Mouse (Mus musculus) liver, embryonic 11.5 days (tissue): ENCODE results near the gene 4933434E20Rik. TPM values are rescaled to one million over a fixed set of nuclear protein-coding genes. Genes with fewer than 3 reads are reported as not detected.

ENCODE experiments used
- ATAC-seq: fragments of 200-750 bp; cut with Nextera tagmentation; replicated peaks from 2 replicates; pipeline ENCODE4 v1.8.0; 2017; ENCODE audit warnings: moderate number of reproducible peaks, mild to moderate bottlenecking, moderate TSS enrichment, moderate library complexity; ENCODE audit not compliant: low FRiP score
- DNase-seq: peaks from one replicate; pipeline ENCODE4 v3.0.0-alpha.2; 2017; ENCODE audit warnings: low spot score
- H3K27ac ChIP-seq: fragments of 300-500 bp; sonication (generic); 2 replicates; pipeline ENCODE4 v1.5.1; 2014; ENCODE audit warnings: mild to moderate bottlenecking, low read depth, low read length, control low read depth
- H3K27me3 ChIP-seq: fragments of 300-500 bp; sonication (generic); replicated peaks from 2 replicates; pipeline ENCODE4 v1.6.1; 2014; ENCODE audit warnings: low read length, mixed read lengths; ENCODE audit not compliant: control insufficient read depth, insufficient read depth
- H3K36me3 ChIP-seq: fragments of 300-500 bp; sonication (generic); 2 replicates; pipeline ENCODE4 v1.6.1; 2014; ENCODE audit warnings: mild to moderate bottlenecking, low read length, moderate library complexity, mixed read lengths; ENCODE audit not compliant: control insufficient read depth, insufficient read depth
- H3K4me1 ChIP-seq: fragments of 300-500 bp; sonication (generic); replicated peaks from 2 replicates; pipeline ENCODE4 v1.6.1; 2014; ENCODE audit warnings: low read length, mixed read lengths; ENCODE audit not compliant: control insufficient read depth, insufficient read depth
- H3K4me2 ChIP-seq: fragments of 300-500 bp; sonication (generic); 2 replicates; pipeline ENCODE4 v1.6.1; 2014; ENCODE audit warnings: mild to moderate bottlenecking, control low read depth, moderate library complexity
- H3K4me3 ChIP-seq: fragments of 300-500 bp; sonication (generic); 2 replicates; pipeline ENCODE4 v1.5.1; 2014; ENCODE audit warnings: low read depth, low read length, control low read depth
- H3K9ac ChIP-seq: fragments of 300-500 bp; sonication (generic); 2 replicates; pipeline ENCODE4 v1.6.1; 2014; ENCODE audit warnings: low read depth, low read length, control low read depth
- H3K9me3 ChIP-seq: fragments of 300-500 bp; sonication (generic); 2 replicates; pipeline ENCODE4 v1.6.1; 2016; ENCODE audit warnings: low read length, inconsistent platforms, mixed read lengths; ENCODE audit not compliant: control insufficient read depth
- WGBS: fragments of 180-500 bp; shearing (Covaris S2); extraction: QIAGEN DNeasy Blood & Tissue Kit; methylation state at CpG from one replicate; pipeline ENCODE4 v1.1.7; 2014; 5-methylcytosine and 5-hydroxymethylcytosine counted together
- polyA plus RNA-seq: library from polyadenylated mRNA; unstranded; fragments of >200 nt; fragmentation: Nextera tagmentation; extraction: Ambion mirVana; gene quantifications from 2 replicates; pipeline ENCODE4 v1.2.1, GENCODE M21; 2014

Gene 4933434E20Rik
- polyA plus RNA-seq, 1 experiment from 2014 or later: 159 TPM

GRCm38 (mm10) chr3:90061549-90061948, 10.1 kb downstream of the 4933434E20Rik start:
- Histone ChIP-seq H3K9ac (no peak overlapping the region), H3K27ac (no peak overlapping the region), H3K27me3 (no peaks in the 10 kb centered on the region), H3K4me1 (no peaks in the 10 kb centered on the region), H3K36me3 (peaks cover 20% of the 10 kb centered on the region; the same call in 1 of the 2 replicates), H3K4me3 (no peak overlapping the region), H3K4me2 (no peak overlapping the region), H3K9me3 (no peaks in the 10 kb centered on the region)
- DNase-seq (no peak), ATAC-seq (no peak)
- 92% methylated on average over 6 of the region's 6 CpGs for WGBS

DNA sequence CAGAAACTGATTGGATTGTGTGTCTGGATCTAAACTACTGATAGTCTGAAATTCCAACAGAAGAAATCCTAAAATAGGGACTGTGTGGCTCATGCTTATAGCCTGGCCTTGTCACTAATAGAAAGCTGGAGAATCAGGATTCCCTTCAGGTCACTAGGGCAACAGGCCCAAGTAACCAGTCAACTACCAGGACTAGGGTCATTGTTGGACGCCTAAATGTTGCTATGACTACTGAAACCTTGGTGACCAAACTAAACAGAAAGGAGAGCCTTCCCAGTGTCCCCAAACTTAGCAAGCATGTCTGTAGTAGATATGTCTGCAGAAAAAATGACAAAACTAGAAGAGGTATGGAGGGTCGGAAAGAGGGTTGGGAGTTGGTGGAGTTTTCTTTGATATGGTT, 11.1 kb downstream of the 4933434E20Rik start:
- no peak for DNase-seq
- Histone ChIP-seq H3K4me1 (no peaks in the 10 kb centered on the region), H3K36me3 (peaks cover 14% of the 10 kb centered on the region; the same call in 1 of the 2 replicates), H3K9ac (no peak overlapping the region), H3K27me3 (no peaks in the 10 kb centered on the region), H3K4me2 (no peak overlapping the region), H3K4me3 (no peak overlapping the region), H3K27ac (no peak overlapping the region), H3K9me3 (no peaks in the 10 kb centered on the region)
- 83% methylated on average over 2 of the region's 2 CpGs for WGBS
- ATAC-seq: no peak

GRCm38 (mm10) chr3:90064383-90064782, 12.9 kb downstream of the 4933434E20Rik start:
- Histone ChIP-seq H3K9ac (no peak overlapping the region), H3K27ac (no peak overlapping the region), H3K36me3 (peaks cover 10% of the 10 kb centered on the region; the same call in 1 of the 2 replicates), H3K27me3 (no peaks in the 10 kb centered on the region), H3K4me2 (no peak overlapping the region), H3K4me3 (no peak overlapping the region), H3K4me1 (no peaks in the 10 kb centered on the region), H3K9me3 (no peaks in the 10 kb centered on the region)
- no peak for DNase-seq
- ATAC-seq: no peak
- 84% methylated on average over 3 of the region's 3 CpGs for WGBS

GRCm38 (mm10) chr3:90065553-90065952, 14.1 kb downstream of the 4933434E20Rik start:
- Histone ChIP-seq H3K4me3 (no peak overlapping the region), H3K4me2 (no peak overlapping the region), H3K9me3 (no peaks in the 10 kb centered on the region), H3K36me3 (peaks cover 7% of the 10 kb centered on the region; the same call in 1 of the 2 replicates), H3K4me1 (no peaks in the 10 kb centered on the region), H3K27me3 (no peaks in the 10 kb centered on the region), H3K9ac (no peak overlapping the region), H3K27ac (no peak overlapping the region)
- WGBS: 54% methylated on average over 3 of the region's 3 CpGs
- DNase-seq (no peak), ATAC-seq (no peak)

- H3K9me3 ChIP-seq: no peaks in the 10 kb centered on the region
- no peak for ATAC-seq
These were observed 16.4 kb downstream of the 4933434E20Rik start for GRCm38 (mm10) chr3:90067851-90068250.

GRCm38 (mm10) chr3:90069688-90070087, 18.3 kb downstream of the 4933434E20Rik start:
- no peaks in the 10 kb centered on the region for H3K9me3 ChIP-seq
- no peaks in the 10 kb centered on the region for H3K27me3 ChIP-seq
- no peak for ATAC-seq
- H3K4me3 ChIP-seq: no peak overlapping the region
- no peaks in the 10 kb centered on the region; the same call in 1 of the 2 replicates for H3K36me3 ChIP-seq
- WGBS: 54% methylated on average over 7 of the region's 7 CpGs
- no peak for DNase-seq
- no peak overlapping the region for H3K27ac ChIP-seq
- H3K4me1 ChIP-seq: no peaks in the 10 kb centered on the region
- H3K9ac ChIP-seq: no peak overlapping the region
- H3K4me2 ChIP-seq: no peak overlapping the region

More at GRCm38 (mm10) chr3:90067851-90068250, 16.4 kb downstream of the 4933434E20Rik start:
- Histone ChIP-seq H3K4me3 (no peak overlapping the region), H3K27me3 (no peaks in the 10 kb centered on the region), H3K4me1 (no peaks in the 10 kb centered on the region), H3K36me3 (peaks cover 4% of the 10 kb centered on the region; the same call in 1 of the 2 replicates), H3K4me2 (no peak overlapping the region), H3K27ac (no peak overlapping the region), H3K9ac (no peak overlapping the region)
- 85% methylated on average over 4 of the region's 4 CpGs for WGBS
- DNase-seq: peak; percentile 26

DNA sequence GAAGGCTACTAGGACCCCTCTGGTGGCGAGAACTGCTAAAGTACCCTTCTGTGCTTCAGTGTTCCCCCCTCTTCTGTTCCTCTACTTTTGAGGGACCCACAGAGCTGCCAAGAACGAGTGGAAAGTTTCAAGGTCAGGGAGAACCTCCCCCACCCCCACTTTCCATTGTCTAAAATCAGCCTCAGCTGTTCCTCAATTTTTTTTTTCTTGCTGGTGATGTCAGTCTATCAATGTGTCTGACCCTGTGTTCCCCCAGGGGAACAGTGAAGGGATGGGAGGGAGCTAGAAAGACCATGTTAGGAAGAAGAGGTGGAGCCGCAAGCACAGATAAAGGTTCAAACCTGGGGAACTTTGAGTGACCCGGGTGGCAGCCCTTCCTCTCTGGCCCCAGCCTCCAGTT, 20.9 kb downstream of the 4933434E20Rik start, which contains the start of gene Tpm3:
TSS of gene Tpm3 (plus strand) at position 356 of the 400 bp plus-strand sequence.
- WGBS: 49% methylated on average over 4 of the region's 4 CpGs
- no peaks in the 10 kb centered on the region for H3K9me3 ChIP-seq
- no peak for DNase-seq
- no peak within 1 kb of the TSS for H3K4me2 ChIP-seq
- H3K36me3 ChIP-seq: no peaks in the 10 kb centered on the region
- H3K27me3 ChIP-seq: no peaks in the 10 kb centered on the region
- H3K27ac ChIP-seq: no peak within 1 kb of the TSS
- ATAC-seq: no peak
- no peak within 1 kb of the TSS for H3K9ac ChIP-seq
- H3K4me3 ChIP-seq: no peak within 1 kb of the TSS
- H3K4me1 ChIP-seq: no peaks in the 10 kb centered on the region

DNA sequence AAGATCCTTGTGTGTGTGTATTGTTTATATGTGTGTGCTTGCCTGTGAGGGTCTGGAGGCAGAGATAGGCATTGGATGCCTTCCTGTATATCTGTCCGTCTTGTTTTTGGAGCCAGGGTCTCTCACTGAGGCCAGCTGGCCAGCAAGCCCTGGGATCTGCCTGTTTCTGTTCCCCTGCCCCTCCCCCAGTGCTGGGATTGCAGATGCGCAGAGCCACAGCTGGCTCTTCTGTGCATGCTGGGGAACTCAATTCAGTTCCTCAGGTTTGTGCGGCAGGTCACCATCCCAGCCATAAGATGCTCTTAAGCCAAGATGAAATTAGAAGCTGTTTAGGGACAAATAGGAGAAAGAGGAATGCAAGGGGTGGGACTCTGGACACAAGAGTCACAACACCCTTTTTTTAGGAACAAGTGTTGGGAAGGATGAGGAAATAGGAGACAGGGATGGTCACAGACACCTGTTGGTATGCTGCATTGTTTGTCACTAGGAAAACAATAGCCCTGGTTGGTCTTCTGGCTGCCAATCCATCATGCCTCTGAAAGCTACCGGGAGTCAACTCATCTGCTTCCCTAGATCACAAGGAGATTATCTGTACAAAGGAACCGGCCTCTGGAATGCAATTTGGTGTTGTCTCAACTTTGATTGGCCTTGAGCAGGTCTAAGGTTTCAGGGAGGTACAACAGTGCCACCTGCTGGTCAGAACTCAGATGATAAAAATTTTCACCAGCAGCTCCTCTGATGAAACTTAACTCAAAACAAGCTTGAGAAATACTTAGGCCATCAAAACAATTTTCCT, 25.7 kb downstream of the 4933434E20Rik start:
- Histone ChIP-seq H3K4me3 (no peak overlapping the region), H3K27ac (no peak overlapping the region), H3K4me1 (peaks cover 12% of the 10 kb centered on the region), H3K4me2 (no peak overlapping the region), H3K9ac (no peak overlapping the region), H3K36me3 (no peaks in the 10 kb centered on the region), H3K9me3 (no peaks in the 10 kb centered on the region), H3K27me3 (no peaks in the 10 kb centered on the region)
- 18% methylated on average over 5 of the region's 5 CpGs for WGBS
- ATAC-seq (no peak), DNase-seq (no peak)

DNA sequence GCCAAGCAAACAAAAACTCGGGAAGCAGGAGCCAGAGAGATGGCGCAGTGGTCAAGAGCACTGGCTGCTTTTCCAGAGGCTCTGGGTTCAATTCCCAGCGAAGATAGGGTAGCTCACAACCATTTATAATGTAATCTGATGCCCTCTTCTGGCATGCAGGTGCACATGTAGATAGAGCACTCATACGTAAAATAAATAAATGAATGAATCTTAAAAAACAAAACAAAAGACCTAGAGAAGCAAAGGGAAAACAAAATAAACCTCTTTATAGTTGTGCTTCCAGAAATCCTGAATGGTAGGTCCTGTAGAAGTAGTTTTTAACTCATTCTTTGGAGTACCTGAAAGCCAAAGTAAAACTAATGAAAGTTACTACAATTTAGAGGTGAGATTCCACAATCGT, 26.8 kb downstream of the 4933434E20Rik start:
- Histone ChIP-seq H3K9ac (no peak overlapping the region), H3K4me1 (peaks cover 23% of the 10 kb centered on the region), H3K9me3 (no peaks in the 10 kb centered on the region), H3K4me2 (no peak overlapping the region), H3K36me3 (no peaks in the 10 kb centered on the region), H3K27ac (no peak overlapping the region), H3K4me3 (no peak overlapping the region), H3K27me3 (no peaks in the 10 kb centered on the region)
- WGBS: 55% methylated on average over 5 of the region's 5 CpGs
- ATAC-seq (no peak), DNase-seq (no peak)
